Mouse (Mus musculus): ENCODE data around the gene Nenf.

Nenf gene

DNA sequence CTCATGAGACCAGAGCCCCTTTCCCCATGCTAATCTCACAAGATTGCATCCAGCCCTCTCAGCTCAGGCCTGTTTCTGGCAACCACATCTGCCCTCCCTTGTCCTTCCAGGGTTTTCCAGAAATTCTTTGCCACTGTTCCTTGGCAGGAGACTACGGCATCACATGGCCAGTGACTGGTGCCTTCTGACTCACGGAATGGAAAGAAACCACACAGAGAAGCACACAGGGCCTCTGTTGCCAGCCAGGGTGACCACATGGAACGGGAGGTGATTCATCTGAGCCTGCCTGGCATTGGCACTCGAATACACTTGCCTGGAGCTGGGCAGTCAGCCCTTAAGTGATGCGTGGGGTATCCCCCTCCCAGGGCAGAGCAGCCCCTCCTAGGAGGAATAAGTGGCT lies 25.6 kb downstream of the Nenf start:
- intact Hi-C loops (cut with DNase I) = loop anchor here (10.0 kb wide), 1 partner anchor 522 kb away; no protein-coding TSS in a partner anchor

DNA sequence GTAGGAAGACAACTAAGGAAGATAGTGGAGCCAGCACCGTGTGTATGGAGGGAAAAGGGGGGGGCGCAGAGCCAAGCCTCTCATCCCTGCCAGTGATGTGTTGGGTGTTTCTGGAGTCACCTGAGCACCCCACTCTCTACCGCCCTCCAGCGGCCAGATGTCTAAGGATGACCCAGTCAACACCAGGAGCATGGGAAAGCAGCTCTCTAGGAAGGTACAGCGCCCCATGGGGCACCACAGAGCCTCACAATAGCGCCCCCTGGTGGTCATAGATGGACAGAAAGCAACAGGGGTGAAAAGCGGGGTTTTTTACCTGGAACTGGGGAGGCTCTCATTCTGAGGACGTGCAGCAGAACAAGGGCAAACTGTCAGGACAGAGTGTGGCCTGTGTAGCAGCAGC lies 29.2 kb downstream of the Nenf start:
- intact Hi-C loops (cut with DNase I) = no loop called here

DNA sequence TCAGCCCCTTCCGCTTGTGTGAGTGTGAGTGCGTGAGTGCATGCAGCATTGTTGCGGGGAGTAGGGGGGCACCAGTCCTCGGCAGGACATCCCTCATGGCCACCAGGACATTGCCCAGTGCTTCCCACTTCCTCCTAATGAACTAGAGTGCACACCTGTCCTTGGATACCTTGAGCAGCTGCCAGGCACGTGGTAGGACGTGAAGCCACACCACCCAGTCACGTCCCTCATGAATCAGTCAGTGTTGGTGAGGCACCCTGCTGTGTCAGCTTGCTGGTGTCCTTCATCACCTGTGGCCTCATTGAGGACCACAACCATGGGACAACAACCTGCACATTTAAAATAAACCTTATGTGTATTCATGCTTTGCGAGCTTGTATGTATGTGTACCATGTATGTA lies 33.5 kb downstream of the Nenf start:
- intact Hi-C loops (cut with DNase I) = no loop called here

DNA sequence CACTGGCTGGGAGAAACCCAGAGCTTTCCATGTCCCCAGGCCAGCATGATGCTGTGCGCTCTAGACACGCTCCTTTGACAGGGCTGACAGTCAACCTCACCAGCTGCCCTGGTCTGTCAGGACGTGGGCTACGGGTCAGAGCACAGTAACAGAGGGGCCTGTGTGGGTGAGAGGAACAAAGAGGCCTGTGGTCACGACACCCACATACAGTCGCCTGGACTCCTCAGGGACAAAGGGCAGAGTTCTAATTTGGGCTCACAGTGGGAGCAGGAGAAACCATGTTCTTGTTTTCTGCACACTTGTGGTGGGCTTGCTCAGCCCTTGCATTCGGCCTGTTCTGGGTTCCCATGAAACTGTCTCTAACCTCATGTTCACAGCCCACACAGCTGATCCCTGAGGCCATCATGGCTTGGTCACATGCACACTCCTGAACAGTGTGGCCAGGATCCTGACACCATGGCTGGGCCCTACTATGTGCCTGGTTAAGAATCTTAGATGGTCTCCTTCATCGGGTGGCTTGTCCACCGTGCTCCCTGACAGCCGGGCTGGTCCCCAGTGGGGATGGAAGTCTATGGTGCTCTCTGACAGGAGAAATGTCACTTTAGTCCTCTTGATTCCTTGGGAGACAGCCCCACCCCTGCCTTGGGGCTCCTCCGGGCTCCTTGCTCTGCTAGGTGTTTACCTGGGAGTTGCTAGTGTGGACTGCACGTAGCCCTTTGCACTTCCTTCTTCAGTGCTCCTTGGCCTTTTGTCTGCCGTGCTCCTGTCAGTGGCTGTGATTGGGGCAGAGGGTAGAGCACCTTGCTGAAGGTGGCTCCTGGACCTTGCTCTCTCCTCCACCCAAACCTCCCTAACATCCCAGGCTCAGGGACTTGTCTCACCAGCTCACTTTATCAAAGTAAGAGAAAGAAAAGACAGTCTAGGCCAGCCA lies 34.6 kb downstream of the Nenf start:
- intact Hi-C loops (cut with DNase I) = no loop called here

DNA sequence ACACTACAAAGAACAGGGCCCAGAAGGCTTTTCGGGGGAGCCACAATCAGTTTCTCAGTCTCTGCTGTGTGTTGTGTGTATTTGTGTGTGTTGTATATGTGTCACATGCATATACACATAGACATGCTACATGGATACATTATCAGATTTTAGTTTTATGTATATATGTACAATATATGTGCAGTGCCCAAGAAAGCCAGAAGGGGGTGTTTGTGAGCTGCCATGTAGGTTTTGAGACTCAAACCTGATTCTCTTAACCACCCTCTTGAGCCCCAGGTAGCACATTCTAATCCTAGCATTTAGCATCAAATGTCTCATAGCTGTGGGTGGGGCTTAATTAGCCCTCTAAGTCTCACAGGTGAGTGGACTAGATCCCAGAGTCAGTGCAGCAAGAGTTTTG lies 35.7 kb downstream of the Nenf start:
- intact Hi-C loops (cut with DNase I) = no loop called here

DNA sequence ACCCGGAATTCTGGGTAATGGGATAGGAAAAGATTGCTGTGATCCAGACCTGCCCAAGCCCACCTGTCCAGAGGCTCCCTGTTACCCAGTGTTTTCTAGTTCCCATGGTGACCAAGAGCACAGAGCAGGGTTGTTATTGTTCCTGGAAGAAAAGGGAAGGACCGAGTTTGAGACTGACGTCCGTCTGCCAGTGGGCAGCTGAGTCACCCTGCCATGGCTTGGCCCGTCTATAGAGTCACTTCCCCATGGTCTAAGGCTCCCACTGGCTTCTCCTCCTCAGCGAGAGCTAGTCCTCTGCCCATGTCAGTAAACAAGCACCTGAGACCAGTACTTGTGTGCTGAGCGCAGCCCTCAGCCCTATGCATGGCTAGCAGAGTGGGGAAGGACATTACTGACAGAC lies 36.8 kb downstream of the Nenf start:
- intact Hi-C loops (cut with DNase I) = no loop called here

DNA sequence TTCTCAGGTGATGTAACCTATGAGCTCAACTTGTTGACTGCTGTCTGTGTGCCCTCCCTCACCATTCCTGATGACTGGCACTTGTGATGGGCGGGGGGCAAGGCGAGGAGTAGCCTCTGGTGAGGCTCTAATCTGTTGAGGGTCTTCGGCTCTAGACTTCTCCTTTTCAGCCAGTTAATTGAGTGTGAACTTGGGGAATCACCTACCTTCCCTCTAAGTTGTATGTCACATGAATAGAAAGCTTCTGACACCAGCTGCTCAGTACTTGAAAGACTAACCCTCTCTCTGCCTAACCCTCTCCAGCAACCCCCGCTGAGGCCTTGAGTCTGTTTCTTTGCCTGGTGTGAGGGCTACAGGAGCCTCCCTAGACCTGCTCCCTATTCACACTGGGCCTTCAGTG lies 39.7 kb downstream of the Nenf start:
- intact Hi-C loops (cut with DNase I) = loop anchor here (5.0 to 10.0 kb wide), 2 partner anchors 194 to 331 kb away; no protein-coding TSS in a partner anchor

DNA sequence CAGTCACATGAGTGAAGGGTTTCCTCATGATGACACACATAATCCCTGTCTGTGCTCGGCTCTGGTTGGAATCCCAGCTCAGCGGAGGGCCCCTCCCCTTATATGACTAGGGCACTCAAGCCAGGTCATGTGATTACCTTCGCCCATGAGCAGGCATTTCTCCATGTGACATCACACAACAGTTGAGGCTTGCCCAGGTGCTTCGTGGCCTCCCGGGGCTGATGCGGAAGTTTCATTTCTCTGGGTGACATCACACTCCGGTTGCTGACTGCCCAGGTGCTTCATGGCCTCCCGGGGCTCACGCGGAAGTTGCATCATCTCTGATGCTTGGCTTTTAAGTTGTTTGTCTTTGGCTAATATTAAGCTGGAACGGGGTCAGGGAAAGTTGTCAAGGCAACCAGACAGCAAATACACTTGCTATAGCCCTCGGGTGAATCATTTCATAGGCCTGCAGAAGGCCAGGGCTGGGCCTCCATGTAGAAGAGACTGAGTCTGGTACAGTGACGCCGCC lies 40.4 kb downstream of the Nenf start:
- intact Hi-C loops (cut with DNase I) = loop anchor here (5.0 to 10.0 kb wide), 2 partner anchors 193 to 330 kb away; no protein-coding TSS in a partner anchor

DNA sequence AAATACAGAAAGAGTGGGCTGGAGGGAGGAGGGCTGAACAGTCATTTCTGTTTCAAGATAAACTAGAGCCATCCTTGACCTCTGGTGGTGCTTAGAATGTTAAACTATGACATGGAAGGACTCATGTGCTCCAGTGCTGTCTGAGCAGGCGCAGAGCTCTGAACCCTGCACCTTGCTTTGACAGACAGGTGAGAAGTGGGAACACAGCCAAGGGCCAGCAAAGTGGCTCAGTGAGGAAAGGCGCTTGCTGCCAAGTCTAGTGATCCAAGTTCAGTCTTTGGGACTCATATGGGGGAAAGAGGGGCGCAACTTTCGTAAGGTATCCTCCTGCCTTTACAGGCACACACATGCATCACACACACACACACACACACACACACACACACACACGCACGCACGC lies 41.8 kb downstream of the Nenf start:
- intact Hi-C loops (cut with DNase I) = loop anchor here (5.0 to 10.0 kb wide), 2 partner anchors 191 to 329 kb away; no protein-coding TSS in a partner anchor

DNA sequence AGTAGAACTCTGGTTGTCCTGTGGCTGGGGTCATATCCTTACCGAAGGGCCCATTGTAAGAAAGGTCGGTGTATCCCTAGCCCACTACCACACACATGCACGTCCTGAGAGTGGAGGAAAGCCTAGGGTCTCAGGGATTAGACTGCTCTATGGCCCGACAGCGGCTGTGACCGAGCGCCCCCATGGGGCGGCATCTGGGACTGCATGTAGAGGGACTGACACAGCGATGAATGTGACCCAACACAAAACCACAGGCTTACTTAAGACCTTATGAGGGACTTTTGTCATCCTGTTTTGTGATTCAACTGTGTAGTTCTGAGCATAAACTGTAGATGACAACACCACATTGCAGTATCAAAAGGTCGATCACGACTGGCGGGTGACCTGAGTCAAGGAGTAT lies 42.5 kb downstream of the Nenf start:
- intact Hi-C loops (cut with DNase I) = loop anchor here (5.0 to 10.0 kb wide), 2 partner anchors 191 to 328 kb away; no protein-coding TSS in a partner anchor

DNA sequence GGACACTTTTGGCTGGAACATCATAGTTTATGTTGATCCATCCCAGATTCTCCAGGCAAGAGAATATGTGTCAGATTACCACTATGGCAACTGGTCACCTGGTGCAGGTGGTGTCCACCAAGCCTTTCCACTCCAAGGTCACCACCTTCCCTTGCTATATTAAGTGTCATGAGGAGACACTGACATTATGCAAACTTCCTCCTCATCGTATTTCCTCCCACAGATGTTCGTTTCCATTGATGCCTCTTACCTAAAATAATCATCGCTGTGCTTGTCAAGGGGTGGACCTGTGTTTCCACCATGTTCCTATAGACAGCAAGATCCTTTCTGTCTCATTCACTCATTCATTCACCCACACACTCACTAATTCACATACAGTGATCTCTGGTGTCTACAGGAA lies 45.3 kb downstream of the Nenf start:
- intact Hi-C loops (cut with DNase I) = loop anchor here (5.0 to 10.0 kb wide), 2 partner anchors 80 to 188 kb away; no protein-coding TSS in a partner anchor

DNA sequence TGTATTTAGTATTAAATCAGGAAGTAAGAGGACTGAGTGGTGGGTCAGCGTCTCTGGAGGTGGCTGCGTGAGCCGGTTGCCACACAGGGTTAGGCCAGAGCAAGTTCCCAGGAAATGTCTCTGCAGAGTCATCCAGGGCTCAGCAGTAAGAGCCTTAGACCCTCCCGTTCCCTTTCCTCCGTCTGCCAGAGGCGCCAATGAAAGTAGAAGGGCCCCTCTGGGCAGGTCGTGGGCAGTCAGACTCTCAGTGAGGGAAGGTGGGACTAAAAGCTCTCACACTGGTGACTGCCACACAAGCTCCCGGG lies 48.4 kb downstream of the Nenf start:
- intact Hi-C loops (cut with DNase I) = loop anchor here (5.0 kb wide), 1 partner anchor 47 kb away; no protein-coding TSS in a partner anchor

DNA sequence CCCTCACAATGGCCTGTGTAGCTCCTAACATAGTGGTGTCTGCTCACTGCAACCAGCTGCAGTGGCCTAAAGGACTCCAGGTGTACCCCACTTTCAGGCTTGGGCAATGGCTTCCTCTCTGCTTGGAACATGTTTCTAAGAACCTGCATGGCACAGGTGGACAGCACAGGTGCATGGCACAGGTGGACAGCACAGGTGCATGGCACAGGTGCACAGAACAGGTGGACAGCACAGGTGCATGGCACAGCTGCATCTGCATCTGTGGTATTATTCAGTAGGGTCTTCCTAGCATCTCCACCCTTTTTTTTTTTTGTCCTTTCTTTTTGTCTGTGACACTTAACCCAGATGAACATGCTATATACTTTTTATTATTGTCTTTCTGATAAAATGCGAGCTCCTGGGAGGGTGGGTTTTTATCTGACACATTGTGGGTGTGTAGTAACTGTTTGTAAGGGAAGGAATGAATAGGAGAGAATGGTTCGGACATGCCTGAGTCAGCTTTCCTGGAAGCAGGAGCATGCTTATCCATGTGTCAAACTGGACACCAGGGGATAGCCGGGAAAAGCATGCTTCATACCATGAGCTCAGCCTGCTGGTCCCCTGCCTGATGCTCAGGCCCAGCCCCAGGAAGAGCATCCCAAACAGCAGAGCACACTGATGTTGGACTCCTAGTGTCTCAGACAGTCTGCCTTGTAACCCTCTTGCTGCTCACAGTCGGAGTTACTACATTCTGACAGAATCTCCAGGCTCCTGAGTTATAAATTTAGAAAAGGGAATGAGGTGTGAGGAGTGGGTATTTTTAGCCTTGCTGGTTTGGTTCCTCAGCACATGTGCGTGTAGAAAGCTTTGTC lies 49.0 kb downstream of the Nenf start:
- intact Hi-C loops (cut with DNase I) = loop anchor here (5.0 kb wide), 1 partner anchor 47 kb away; no protein-coding TSS in a partner anchor

DNA sequence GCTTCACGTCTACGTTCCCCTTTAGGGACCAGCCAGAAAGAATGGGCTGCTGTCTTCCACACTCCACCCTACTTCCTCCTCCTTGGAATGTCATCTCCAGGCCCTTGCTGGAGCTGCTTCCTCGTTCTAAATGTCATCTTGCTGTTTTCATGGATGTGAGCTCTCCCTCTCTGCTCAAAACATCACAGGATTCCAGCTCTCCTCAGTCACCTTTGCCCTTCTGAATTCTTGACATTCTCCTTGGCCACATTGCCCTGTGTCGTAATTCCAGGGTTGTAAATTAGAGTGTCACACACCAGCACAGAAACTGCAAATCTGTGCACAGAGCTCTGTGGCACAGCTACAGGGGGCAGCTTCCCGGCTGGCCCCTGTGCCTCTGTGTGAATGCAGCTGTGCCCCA lies 50.1 kb downstream of the Nenf start:
- intact Hi-C loops (cut with DNase I) = loop anchor here (5.0 kb wide), 1 partner anchor 46 kb away; no protein-coding TSS in a partner anchor

DNA sequence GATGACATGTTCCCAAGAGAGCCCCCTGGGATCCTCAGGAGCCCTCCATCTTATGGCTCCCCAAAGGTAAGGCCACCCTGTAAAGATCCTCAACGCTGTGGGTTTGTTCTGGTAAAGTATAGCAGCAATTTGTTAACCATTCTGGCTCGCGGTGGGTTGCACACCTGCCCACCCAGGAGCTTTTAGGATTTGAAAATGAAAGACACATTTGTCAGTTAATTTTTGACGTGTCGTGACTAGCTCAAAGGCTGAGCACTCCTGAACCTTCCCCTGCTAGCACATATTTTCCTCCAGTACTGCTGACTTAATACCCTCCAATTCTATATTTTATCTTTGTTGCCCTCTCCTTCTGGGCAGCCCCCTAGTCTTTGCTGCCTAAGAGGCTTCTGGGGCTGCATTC lies 50.8 kb downstream of the Nenf start:
- intact Hi-C loops (cut with DNase I) = loop anchor here (5.0 kb wide), 1 partner anchor 45 kb away; no protein-coding TSS in a partner anchor

DNA sequence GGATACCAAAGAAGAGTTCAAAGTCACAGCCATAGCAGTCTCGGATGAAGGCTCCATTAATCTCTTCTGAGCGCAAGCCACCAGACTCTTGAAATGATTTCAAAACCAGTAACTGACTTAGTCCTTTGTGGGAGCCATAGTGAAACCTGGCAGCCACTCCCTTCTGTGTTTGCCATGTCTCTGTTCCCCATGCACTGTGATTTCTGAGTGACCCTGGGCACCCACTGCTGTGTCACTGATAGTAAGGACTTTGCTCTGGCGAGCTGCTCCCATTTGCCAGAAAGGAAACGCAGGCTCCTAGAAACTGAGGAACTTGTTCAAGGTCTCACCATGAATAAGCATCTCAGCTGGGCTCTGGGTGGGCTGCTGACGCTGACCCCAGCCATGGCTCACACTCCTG lies 54.5 kb downstream of the Nenf start:
- intact Hi-C loops (cut with DNase I) = no loop called here

DNA sequence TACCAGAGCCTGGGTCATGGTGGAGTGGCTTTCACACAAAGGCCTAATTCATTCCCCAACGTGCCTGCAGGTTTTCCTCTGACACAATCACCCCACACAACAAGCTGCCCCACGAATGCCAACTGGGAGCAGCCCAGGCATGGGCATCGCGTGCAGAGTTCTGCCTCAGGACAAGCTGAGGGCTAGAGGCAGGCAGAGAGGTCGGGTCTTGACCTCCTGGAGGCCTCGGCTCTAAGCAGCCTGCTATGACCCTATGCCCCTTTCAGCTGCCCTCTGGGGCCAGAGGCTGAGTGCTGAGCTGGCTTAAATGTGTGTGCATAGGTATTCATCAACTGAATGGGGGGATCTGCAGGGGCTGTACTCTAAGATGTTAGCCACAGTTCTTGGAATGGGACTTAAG lies 56.1 kb downstream of the Nenf start:
- intact Hi-C loops (cut with DNase I) = no loop called here

DNA sequence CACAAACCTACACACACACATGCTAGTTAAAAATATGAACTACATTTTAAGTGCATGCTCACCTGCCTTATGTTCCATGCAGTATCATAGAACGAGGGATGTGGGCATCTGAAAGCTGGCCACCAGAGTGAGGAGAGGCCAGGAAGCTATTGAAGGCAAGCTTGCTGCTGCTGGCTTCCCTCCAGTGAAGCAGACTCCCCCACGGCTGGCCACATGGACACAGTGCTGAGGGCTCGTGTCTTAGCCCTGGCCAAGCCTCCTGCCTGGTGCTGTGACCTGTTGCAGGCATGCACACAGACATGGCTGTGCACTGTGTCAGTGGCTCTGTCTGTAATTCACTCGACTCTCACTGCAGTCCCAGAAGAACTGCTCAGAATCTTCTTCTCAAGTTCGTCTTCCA lies 58.3 kb downstream of the Nenf start:
- intact Hi-C loops (cut with DNase I) = no loop called here

DNA sequence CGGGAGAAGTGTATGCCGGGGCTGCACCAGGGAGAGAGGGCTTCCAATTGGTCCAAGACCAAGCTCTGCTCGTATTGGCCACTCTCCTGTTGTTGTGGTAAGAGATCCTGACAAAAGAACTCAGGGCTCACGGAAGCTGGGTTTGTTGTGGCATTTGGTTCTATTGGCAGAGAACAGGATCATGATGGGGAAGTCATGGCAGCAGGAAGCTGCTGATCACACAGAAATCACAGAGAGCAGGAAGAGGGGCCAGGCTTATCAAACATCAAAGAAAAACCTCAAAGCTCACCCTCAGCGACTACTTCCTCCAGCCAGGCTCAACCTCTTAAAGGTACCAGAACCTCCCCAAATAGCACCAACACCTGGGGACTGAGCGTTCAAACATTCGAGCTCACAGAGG lies 58.9 kb downstream of the Nenf start:
- intact Hi-C loops (cut with DNase I) = no loop called here

DNA sequence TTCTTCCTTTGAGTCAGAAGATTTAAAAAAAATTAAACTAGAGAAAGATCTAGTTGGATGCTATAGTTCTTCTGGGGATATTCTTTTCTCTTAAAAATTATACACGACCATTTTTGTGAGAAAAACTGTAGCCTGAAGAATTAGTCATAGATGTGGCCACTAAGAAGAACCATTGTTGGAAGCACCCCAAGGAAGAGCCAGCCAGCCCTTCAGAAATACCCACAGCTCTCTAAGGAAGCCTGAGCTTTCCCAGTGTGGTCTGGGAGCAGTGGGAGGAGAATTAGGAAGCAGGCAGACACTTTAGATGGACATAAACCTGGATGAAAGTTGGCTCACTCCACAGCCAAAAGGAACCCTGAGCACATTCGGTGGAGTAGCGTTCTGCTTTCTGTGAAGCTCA lies 59.5 kb downstream of the Nenf start:
- intact Hi-C loops (cut with DNase I) = no loop called here

DNA sequence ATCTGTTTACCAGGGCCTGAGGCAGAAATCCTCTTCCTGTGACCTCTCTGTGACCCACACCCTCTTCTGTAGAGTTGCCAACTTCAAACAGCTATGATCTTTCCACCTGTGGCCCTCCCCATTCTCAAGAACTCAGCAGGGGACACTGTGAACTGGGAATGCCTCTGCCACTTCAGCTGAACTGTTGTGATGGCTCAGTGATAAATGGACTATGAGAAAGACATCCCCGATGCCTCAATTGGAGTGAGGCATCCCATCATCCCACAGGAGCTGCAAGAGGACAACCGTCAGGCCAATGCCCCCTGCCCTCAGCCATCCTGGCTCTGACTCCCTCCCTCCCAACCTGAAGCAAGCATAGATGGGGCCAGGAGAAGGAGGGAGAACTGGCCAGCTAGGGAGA lies 60.0 kb downstream of the Nenf start:
- intact Hi-C loops (cut with DNase I) = no loop called here

DNA sequence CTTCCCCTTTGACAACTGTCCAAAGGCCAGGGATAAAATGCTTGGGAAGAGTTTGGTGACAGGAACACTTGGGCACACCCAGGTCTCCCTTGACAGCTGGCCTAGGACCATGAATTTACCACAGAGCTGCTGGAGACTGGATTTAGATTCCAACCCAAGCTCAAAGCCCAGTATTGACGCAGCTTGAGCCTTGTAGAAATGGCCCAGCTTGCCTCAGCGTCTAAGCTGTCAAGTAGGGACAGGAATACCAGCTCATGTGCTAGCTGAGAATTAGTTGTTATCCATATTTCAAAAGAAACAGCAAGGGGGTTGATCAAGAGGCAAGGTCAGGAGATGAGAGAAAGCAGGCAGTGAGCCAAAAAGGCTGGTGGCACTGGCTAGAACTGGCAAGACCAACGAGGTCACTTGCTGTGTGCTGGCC lies 60.6 kb downstream of the Nenf start:
- intact Hi-C loops (cut with DNase I) = no loop called here

All from adrenal gland (tissue).